Mouse (Mus musculus): ENCODE results near the gene Cd86. TPM values are rescaled to one million over a fixed set of nuclear protein-coding genes. Genes with fewer than 3 reads are reported as not detected.

Gene Cd86
- polyA plus RNA-seq, 1 experiment from 2014 or later: not detected

GRCm38 (mm10) chr16:36655910-36656309 lies 10.0 kb downstream of the Cd86 start:
- peak; percentile 31 for ATAC-seq
- ChIA-PET POLR2A (no interaction called here), CTCF (no interaction called here)
- in situ Hi-C loops (cut with MboI; ENCODE audit: low pct_unique_long_range_greater_than_20kb): no loop called here
- TF ChIP-seq CTCF (IDR thresholded peaks at IDR 0.05): no peak
- H3K27me3 ChIP-seq: peaks cover 17% of the 10 kb centered on the region
- DNase-seq (ENCODE audit: low read depth, low spot score): peak; percentile 44

DNA sequence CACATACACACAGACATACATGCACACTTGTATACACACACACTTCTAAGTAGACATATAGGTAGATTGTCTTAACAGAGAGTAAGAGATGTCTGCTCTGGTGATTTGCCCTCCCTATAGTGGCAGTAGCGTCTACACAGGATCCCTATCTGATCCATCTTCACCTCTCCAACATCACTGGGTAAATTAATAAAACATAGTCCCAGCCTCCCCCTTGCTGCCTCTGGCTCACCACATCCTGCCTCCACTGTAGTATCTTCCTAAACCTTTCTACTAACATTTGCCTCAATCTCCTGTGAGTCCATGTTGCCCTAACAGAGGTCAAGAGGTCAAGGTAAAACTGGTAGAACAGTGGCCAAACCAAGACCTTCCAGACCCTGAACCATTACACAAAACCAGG lies 10.7 kb downstream of the Cd86 start:
- CTCF ChIA-PET: no interaction called here
- in situ Hi-C loops (cut with MboI; ENCODE audit: low pct_unique_long_range_greater_than_20kb): no loop called here
- H3K27me3 ChIP-seq: peaks cover 12% of the 10 kb centered on the region
- DNase-seq (ENCODE audit: low read depth, low spot score) (no peak), ATAC-seq (no peak)
- no peak for TF ChIP-seq CTCF (IDR thresholded peaks at IDR 0.05)
- POLR2A ChIA-PET: no interaction called here

- POLR2A ChIA-PET: no interaction called here
- no peak for TF ChIP-seq CTCF (IDR thresholded peaks at IDR 0.05)
- in situ Hi-C loops (cut with MboI; ENCODE audit: low pct_unique_long_range_greater_than_20kb): no loop called here
- peaks cover 9% of the 10 kb centered on the region for H3K27me3 ChIP-seq
- DNase-seq (ENCODE audit: low read depth, low spot score): no peak
- ATAC-seq: no peak
- CTCF ChIA-PET: no interaction called here
Observed at GRCm38 (mm10) chr16:36651174-36651766, 14.6 kb downstream of the Cd86 start.

- ATAC-seq (no peak), DNase-seq (ENCODE audit: low read depth, low spot score) (no peak)
- POLR2A ChIA-PET: interaction anchor here (0.6 kb wide), 1 partner anchor 1799 kb away, joined by 3 read pairs; no protein-coding TSS in a partner anchor
- peaks cover 9% of the 10 kb centered on the region for H3K27me3 ChIP-seq
- CTCF ChIA-PET: interaction anchor here (1.6 kb wide), 1 partner anchor 9 kb away, joined by 3 read pairs; no protein-coding TSS in a partner anchor
- in situ Hi-C loops (cut with MboI; ENCODE audit: low pct_unique_long_range_greater_than_20kb): no loop called here
- no peak for TF ChIP-seq CTCF (IDR thresholded peaks at IDR 0.05)
Observed at GRCm38 (mm10) chr16:36650511-36650910, 15.4 kb downstream of the Cd86 start.

GRCm38 (mm10) chr16:36649304-36649703 lies 16.6 kb downstream of the Cd86 start:
- in situ Hi-C loops (cut with MboI; ENCODE audit: low pct_unique_long_range_greater_than_20kb): no loop called here
- H3K27me3 ChIP-seq: peaks cover 9% of the 10 kb centered on the region
- ATAC-seq: no peak
- ChIA-PET POLR2A (no interaction called here), CTCF (interaction anchor here (1.1 to 1.6 kb wide), 2 partner anchors 8 kb away, joined by 3 read pairs; no protein-coding TSS in a partner anchor)
- no peak for DNase-seq (ENCODE audit: low read depth, low spot score)
- no peak for TF ChIP-seq CTCF (IDR thresholded peaks at IDR 0.05)

- ChIA-PET CTCF (no interaction called here), POLR2A (no interaction called here)
- DNase-seq (ENCODE audit: low read depth, low spot score) (no peak), ATAC-seq (no peak)
- in situ Hi-C loops (cut with MboI; ENCODE audit: low pct_unique_long_range_greater_than_20kb): no loop called here
- peaks cover 27% of the 10 kb centered on the region for H3K27me3 ChIP-seq
- no peak for TF ChIP-seq CTCF (IDR thresholded peaks at IDR 0.05)
Observed at GRCm38 (mm10) chr16:36645124-36645523, 20.8 kb downstream of the Cd86 start.

DNA sequence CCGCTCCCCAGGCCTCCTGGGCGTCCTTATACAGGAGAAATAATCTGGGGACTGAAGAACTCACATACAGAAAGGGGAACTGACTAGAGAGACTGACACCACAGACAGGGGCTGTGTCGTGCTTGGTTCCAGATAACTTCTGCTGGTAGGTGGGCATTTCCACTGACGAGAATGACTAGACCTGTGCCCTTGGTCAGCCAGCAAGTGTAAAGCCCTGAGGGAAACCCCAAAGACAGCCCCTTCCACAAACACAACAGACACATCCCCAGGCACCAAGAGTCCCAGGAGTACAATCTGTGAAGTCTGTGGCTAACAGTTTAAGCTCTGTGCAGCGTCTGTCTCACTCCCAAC lies 23.2 kb downstream of the Cd86 start:
- in situ Hi-C loops (cut with MboI; ENCODE audit: low pct_unique_long_range_greater_than_20kb): no loop called here
- ATAC-seq (no peak), DNase-seq (ENCODE audit: low read depth, low spot score) (no peak)
- no peak for TF ChIP-seq CTCF (IDR thresholded peaks at IDR 0.05)
- POLR2A ChIA-PET: no interaction called here
- peaks cover 24% of the 10 kb centered on the region for H3K27me3 ChIP-seq
- CTCF ChIA-PET: no interaction called here

GRCm38 (mm10) chr16:36641830-36642695 lies 23.8 kb downstream of the Cd86 start:
- ChIA-PET CTCF (interaction anchor here (0.9 kb wide), 1 partner anchor 8 kb away, joined by 3 read pairs; no protein-coding TSS in a partner anchor), POLR2A (no interaction called here)
- ATAC-seq (no peak), DNase-seq (ENCODE audit: low read depth, low spot score) (no peak)
- peaks cover 24% of the 10 kb centered on the region for H3K27me3 ChIP-seq
- no peak for TF ChIP-seq CTCF (IDR thresholded peaks at IDR 0.05)
- in situ Hi-C loops (cut with MboI; ENCODE audit: low pct_unique_long_range_greater_than_20kb): no loop called here

DNA sequence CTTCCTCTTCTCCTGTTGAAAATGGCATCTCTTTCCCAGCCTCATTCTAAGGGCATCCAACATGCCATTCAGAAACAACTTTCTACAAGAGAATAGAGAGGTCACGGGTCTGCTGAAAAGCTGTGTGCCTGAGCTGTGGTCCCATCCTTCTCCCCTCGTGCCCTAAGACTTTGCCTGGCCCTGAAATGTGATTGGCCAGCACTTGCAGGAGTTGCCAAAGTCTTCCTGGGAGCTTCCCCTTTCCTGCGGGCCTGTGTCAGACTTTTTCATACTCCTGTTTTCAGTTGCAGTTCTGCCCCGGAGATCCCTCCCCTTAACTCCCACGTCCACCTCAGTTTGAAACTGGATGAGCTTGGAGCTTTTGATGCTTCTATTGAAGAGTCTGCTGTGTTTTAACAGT lies 24.9 kb downstream of the Cd86 start:
- in situ Hi-C loops (cut with MboI; ENCODE audit: low pct_unique_long_range_greater_than_20kb): no loop called here
- no peak for TF ChIP-seq CTCF (IDR thresholded peaks at IDR 0.05)
- no peak for DNase-seq (ENCODE audit: low read depth, low spot score)
- no peak for ATAC-seq
- POLR2A ChIA-PET: no interaction called here
- CTCF ChIA-PET: no interaction called here
- H3K27me3 ChIP-seq: peaks cover 21% of the 10 kb centered on the region

DNA sequence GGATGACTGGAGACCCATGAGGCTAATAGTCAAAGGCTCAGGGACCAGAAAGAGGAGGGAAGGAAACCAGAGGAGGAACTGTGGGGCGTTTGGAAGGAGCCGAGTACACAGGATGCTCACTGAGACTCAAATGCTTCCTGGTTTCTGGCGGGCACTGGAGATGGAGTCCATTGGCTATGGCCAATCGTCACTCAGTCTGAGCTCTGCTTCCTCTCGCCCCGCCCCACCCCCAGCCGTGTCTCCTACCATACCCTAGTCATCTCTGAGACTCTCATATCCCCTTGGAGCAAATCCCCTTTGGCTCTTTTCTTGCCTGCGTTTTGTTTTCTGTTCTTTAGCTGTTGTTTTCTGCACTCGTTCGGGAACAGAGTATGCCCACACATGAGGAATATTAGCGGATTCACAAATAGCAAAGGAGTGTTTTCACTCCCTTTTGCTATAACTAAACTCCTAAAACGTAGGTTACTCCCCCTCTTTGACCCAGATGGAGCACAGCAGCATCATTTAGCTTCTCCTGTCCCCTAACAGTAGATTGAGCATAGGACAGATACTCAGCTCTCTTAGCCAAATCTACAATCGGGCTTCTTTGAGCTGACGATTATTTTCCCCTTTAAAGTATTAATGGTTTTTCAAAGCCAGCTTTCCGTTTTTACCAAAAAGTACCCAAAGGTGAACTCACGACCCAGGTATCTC lies 25.9 kb downstream of the Cd86 start:
- in situ Hi-C loops (cut with MboI; ENCODE audit: low pct_unique_long_range_greater_than_20kb): no loop called here
- ATAC-seq: no peak
- no peak for TF ChIP-seq CTCF (IDR thresholded peaks at IDR 0.05)
- no peak for DNase-seq (ENCODE audit: low read depth, low spot score)
- peaks cover 21% of the 10 kb centered on the region for H3K27me3 ChIP-seq
- ChIA-PET POLR2A (interaction anchor here (0.5 kb wide), 1 partner anchor 25 kb away, joined by 12 read pairs; no protein-coding TSS in a partner anchor), CTCF (interaction anchor here (1.2 kb wide), 1 partner anchor 18 kb away, joined by 3 read pairs; no protein-coding TSS in a partner anchor)

- no peak for DNase-seq (ENCODE audit: low read depth, low spot score)
- CTCF ChIA-PET: no interaction called here
- no peak for TF ChIP-seq CTCF (IDR thresholded peaks at IDR 0.05)
- no peak for ATAC-seq
- POLR2A ChIA-PET: no interaction called here
- peaks cover 10% of the 10 kb centered on the region for H3K27me3 ChIP-seq
- in situ Hi-C loops (cut with MboI; ENCODE audit: low pct_unique_long_range_greater_than_20kb): no loop called here
Observed at GRCm38 (mm10) chr16:36636800-36637199, 29.1 kb downstream of the Cd86 start.
